Mouse (Mus musculus) ES-CJ7 (cell line): Measurements from ENCODE around the gene Gm6367.
"Not testable (repeated sequence)": the region's sequence is repeated elsewhere in the genome, so short reads cannot be mapped to it uniquely, and the experiment has no call there.

Experiments
- DNase-seq: peaks from one replicate; pipeline ENCODE4 v3.0.0; 2011; ENCODE audit warnings: low read depth, low spot score

The Gm6367 gene

DNA sequence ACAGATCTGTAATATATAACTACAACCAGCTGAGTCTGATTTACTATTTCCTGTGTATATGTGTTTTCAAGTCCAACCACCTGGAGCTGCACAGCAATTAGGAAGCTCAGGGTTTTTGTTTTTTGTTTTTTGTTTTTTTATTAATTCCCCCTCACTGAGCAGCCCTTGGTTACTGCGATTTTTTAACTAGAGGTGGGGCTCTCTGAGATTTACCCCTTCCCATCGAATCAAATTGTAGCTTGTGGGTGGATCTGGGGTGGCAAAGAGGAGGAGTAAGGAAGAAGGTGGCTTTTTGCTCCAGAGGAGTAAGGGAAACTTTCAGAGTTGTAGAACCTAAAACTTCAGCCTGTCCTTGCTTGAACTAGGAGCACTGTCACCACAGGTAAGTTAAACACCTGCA lies at the start of gene Gm6367:
Gene Gm6367, plus strand, starts transcription at position 301 of the 400 bp plus-strand sequence.
- not testable (repeated sequence) for DNase-seq
